Mouse (Mus musculus) spleen, postnatal 36 days (tissue): ENCODE data around the gene Zdhhc12.

Experiments used
- DNase-seq, 2 experiments: peaks; one replicate each; pipeline ENCODE4 v3.0.0; 2022; ENCODE audit warnings: low spot score in 2 of 2, mixed read lengths in 1 of 2

Zdhhc12 gene

GRCm38 (mm10) chr2:30100214-30100613 lies 6.8 kb upstream of the Zdhhc12 start:
- no peak for DNase-seq

GRCm38 (mm10) chr2:30095882-30096527 lies 2.6 kb upstream of the Zdhhc12 start:
- DNase-seq: peak; percentile 46 to 61

GRCm38 (mm10) chr2:30094208-30094588 lies 750 bp upstream of the Zdhhc12 start:
- peak in 1 of 2 experiments; percentile 29 for DNase-seq

DNA sequence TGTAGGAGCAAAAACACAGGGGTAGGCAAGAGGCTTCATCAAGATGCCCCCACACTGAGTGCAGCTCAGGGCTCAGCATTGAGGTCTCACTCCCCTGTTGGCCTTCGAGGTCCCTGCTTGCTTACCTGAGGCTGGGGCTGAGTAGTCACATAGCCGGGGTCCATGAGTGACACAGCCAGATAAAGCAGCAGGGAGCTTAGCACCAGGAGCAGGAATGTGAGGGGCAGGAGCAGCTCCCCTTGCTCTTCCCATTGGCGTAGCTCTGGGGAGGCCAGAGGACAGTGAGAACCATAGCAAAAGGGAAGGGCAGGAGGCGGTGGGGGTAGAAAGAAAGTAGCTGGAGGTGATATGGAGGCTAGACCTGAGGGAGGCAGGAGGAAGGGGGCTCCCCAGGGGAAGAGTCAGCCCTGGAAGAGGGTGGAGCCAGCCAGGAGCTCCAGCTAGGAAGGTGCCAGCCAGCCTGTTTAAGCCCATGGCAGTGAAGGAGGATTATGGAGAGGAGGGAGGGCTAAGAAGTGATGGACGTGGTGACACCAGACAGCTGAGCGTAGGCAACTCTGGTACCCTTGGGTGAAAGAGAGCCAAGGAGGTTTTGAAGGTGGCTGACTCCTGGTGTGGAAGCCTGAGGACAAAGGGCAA lies 1.0 kb downstream of the Zdhhc12 start:
- no peak for DNase-seq

- DNase-seq: no peak
Measured at GRCm38 (mm10) chr2:30091521-30091920, 1.9 kb downstream of the Zdhhc12 start.

- DNase-seq: no peak
Measured at GRCm38 (mm10) chr2:30087310-30087709, 6.1 kb downstream of the Zdhhc12 start.

DNA sequence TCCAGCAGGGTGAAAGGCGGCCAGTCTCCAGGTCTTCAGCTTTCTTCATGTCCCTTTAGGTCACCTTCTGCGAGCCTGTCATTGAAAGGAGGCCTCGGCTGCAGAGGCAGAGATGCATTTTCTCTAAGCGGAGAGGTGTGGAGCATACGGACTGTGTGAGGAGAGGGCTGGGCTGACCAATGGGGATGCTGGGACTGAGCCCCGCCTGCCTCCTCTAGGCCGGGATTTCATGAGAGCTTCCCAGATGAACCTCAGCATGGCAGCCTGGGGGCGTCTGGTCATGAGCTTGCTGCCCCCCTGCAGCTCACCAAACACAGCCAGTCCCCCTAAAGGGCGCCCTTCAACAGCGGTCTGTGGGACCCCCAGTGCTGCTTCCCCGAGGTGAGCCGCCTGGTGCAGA lies 8.8 kb downstream of the Zdhhc12 start:
- DNase-seq: no peak

GRCm38 (mm10) chr2:30084113-30084512 lies 9.3 kb downstream of the Zdhhc12 start:
- peak; percentile 51 to 54 for DNase-seq

DNA sequence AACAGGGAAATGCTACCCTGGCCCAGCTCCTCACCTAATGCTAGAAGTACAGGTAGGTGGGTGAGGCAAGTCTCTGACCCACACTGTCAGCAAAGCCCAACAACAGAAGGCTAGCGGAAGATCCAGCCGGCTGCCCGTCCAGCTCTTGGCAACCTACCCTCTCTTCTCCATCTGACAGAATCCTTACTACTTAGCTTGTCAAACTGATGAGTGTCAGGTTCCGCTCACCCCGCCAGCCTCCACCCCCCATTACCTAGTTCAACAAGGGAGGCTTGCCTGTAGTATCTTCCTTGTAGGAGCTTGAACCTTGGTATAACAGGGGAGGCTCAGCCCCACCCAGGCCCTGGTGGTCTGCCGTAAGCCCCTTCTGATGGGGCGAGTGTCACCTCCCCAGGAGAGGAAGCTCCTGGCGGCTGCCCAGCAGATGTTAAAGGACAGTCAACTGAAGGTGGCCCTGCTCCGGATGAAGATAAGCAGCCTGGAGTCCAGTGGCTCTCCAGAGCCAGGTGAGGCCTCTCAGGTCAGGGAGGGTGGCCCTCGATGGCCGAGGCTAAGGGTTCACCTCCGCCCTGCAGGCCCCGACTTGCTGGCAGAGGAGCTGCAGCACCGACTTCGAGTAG lies 13.2 kb downstream of the Zdhhc12 start:
- DNase-seq: no peak

DNA sequence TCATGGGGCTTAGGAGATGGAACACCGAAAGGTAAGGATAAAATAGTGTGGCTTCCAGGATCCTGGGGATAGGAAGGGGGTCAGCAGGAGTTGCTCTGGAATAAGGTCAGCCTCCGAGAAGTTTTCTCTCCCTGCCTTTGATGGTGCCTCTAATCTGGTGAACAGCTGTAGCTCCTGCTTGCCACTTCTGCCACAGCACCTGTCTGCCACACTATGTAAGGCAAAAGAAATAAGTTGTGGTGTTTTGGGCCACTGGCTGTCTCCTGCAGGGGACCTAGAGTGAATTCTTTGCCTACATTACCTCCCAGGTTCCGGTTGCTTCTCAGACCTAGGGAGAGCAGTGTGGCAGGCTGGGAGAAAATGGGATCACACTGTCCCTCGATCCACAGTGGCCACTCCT lies 14.7 kb downstream of the Zdhhc12 start:
- no peak for DNase-seq

DNA sequence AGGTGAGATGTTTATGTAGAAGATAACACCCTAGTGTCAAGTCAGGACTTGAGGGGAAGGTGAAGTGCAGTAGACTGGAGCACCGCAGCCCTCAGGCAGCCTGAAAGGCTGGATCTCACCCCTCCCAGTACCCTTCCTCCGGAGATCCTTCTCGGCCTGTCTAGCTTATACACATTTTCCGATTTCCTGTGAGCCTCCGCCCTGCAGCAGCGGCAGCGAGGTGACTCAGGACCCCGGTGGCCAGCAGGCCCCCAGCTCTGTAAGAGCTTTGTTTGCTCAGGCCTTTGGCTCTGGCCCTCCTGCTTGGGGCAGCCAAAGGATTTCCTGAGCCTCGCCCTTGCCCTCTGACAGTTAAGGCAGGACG lies 15.1 kb downstream of the Zdhhc12 start:
- DNase-seq: no peak

GRCm38 (mm10) chr2:30077502-30078348 lies 15.7 kb downstream of the Zdhhc12 start, which contains the start of gene Pkn3:
TSS of gene Pkn3 (plus strand) at chr2:30077684.
- DNase-seq: peak; percentile 62 to 75

DNA sequence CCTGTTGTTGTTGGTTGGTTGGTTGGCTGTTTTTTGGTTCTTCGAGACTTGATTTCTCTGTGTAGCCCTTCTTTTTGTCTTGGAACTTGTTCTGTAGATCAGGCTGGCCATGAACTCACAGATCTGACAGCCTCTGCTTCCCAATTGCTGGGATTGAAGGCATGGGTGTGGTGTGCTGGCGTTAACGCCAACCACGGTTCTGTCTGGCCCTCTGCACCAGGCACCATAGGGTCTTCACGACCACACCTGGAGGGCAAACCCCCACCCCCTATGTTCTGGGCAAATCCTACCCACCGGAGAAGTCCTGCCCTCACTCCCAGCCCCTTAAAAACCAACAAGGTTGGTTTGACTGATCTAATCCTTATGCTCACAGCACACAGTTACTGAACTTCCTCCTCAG lies 16.5 kb downstream of the Zdhhc12 start:
- no peak for DNase-seq

DNA sequence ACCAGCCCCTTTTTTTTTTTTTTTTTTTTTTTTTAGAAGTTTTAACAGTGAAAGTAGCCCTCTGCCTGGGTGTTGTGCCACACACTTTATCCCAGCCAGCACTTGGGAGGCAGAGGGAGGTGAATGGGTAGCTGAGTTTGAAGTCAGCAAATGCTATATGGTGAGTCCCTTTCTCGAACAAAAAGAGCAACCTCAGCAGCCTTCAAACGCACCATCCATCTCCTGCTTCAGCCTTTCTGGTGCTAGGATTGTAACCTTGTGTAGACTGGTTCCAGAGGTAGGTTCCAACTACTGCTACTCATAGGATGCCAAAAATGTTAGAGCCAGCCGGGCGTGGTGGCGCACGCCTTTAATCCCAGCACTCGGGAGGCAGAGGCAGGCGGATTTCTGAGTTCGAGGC lies 17.0 kb downstream of the Zdhhc12 start:
- no peak for DNase-seq

DNA sequence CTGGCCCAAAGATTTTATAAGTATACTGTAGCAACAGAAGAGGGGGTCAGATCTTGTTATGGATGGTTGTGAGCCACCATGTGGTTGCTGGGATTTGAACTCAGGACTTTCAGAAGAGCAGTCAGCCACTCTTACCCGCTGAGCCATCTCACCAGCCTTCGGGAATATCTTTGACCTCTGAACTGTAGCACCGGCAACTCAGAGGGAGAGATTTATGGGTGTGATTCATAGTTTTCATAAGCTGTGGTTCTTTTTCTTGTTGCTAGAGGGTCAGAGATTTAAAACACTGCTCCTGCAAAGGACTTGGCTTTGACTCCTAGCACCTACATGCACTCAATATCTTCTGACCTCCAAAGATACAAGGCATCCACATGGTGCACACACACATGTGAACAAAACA lies 17.8 kb downstream of the Zdhhc12 start:
- no peak for DNase-seq

DNA sequence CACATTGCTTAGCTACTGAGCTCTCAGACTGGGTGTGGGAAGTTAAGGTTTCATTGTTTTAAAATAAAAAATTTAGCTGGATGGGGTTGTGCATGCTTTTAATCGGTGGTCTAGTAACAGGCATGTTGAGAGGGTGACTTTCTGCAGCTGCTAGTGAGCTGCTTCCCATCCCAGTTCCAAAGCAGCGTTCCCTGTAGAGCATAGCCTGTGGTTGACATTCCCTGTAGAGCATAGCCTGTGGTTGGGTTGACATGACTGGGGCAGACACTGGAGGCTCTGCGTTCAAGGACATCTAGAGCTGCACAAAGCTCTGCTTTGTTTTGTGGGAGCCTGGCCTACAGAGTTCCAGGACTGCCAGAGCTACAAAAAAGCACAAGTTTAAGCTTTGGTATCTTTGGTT lies 20.2 kb downstream of the Zdhhc12 start:
- no peak for DNase-seq

DNA sequence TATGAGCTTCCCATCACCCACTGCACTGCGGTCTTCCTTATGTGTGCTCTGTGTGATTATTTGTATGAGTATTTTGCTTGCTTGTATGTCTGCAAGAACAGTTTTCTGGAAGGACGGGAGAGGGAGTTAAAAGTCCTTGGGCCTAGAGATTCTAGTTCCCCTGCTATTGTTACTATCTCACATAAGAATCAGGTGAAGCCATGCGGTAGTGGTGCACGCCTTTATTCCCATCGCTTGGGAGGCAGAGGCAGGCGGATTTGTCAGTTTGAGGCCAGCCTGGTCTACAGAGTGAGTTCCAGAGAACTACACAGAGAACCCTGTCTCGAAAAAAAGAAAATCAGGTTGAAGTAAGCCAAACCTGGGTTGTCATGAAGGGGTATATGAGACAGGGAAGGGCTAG lies 20.6 kb downstream of the Zdhhc12 start:
- DNase-seq: no peak

DNA sequence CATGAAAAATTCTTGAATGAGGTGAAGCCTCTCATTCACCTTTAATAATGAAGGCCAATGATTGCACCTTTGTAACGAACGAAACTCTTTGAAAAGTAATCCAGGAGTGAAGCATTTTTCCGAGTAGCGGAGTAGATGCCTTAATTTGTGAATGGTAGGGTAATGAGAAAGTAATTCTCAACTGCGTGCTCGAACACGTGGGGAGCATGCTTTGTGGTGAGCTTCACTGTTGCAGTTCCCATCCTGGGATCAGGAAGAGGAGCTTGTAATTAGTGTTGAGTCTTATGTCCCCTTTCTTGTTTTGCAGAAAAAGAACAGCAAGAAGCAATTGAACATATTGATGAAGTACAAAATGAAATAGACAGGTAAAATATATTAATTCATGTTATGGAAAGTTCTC lies 25.5 kb downstream of the Zdhhc12 start:
- DNase-seq: no peak

- DNase-seq: peak; percentile 49 to 58
Measured at GRCm38 (mm10) chr2:30067031-30067888, 26.2 kb downstream of the Zdhhc12 start.

- peak; percentile 96 to 98 for DNase-seq
Measured at GRCm38 (mm10) chr2:30066046-30066901, 27.2 kb downstream of the Zdhhc12 start.
